Mouse (Mus musculus) heart, embryonic 12.5 days (tissue): ENCODE results near the gene Sycn. TPM values are rescaled to one million over a fixed set of nuclear protein-coding genes. Genes with fewer than 3 reads are reported as not detected.

Experiments
- ATAC-seq: fragments of 200-750 bp; cut with Nextera tagmentation; 2 replicates; pipeline ENCODE4 v1.8.0; 2017; ENCODE audit warnings: moderate TSS enrichment, moderate library complexity; ENCODE audit not compliant: insufficient number of reproducible peaks, low FRiP score
- H3K27ac ChIP-seq: fragments of 300-500 bp; sonication (generic); 2 replicates; pipeline ENCODE4 v1.5.1; 2016; ENCODE audit warnings: mild to moderate bottlenecking, moderate library complexity; ENCODE audit not compliant: poor library complexity, severe bottlenecking
- H3K27me3 ChIP-seq: fragments of 300-500 bp; sonication (generic); replicated peaks from 2 replicates; pipeline ENCODE4 v1.6.1; 2016; ENCODE audit warnings: mild to moderate bottlenecking, moderate library complexity
- H3K36me3 ChIP-seq: fragments of 300-500 bp; sonication (generic); 2 replicates; pipeline ENCODE4 v1.6.1; 2016; ENCODE audit warnings: mild to moderate bottlenecking, moderate library complexity
- H3K4me1 ChIP-seq: fragments of 300-500 bp; sonication (generic); replicated peaks from 2 replicates; pipeline ENCODE4 v1.6.1; 2016; ENCODE audit warnings: mild to moderate bottlenecking
- H3K4me2 ChIP-seq: fragments of 300-500 bp; sonication (generic); 2 replicates; pipeline ENCODE4 v1.6.1; 2016; ENCODE audit warnings: mild to moderate bottlenecking, moderate library complexity
- H3K4me3 ChIP-seq: fragments of 300-500 bp; sonication (generic); 2 replicates; pipeline ENCODE4 v1.5.1; 2016; ENCODE audit warnings: mild to moderate bottlenecking
- H3K9ac ChIP-seq: fragments of 300-500 bp; sonication (generic); 2 replicates; pipeline ENCODE4 v1.6.1; 2016; ENCODE audit warnings: mild to moderate bottlenecking, moderate library complexity
- H3K9me3 ChIP-seq: fragments of 300-500 bp; sonication (generic); replicated peaks from 2 replicates; pipeline ENCODE4 v1.6.1; 2016; ENCODE audit warnings: mild to moderate bottlenecking, moderate library complexity
- WGBS: fragments of 180-500 bp; shearing (Covaris S2); methylation state at CpG from one replicate; pipeline ENCODE4 v1.1.7; 2016; 5-methylcytosine and 5-hydroxymethylcytosine counted together
- polyA plus RNA-seq: library from polyadenylated mRNA; unstranded; fragments of >200 nt; fragmentation: Nextera tagmentation; extraction: Ambion mirVana; gene quantifications from 2 replicates; pipeline ENCODE4 v1.2.1, GENCODE M21; 2016

Sycn gene
- polyA plus RNA-seq, 1 experiment from 2014 or later = not detected

DNA sequence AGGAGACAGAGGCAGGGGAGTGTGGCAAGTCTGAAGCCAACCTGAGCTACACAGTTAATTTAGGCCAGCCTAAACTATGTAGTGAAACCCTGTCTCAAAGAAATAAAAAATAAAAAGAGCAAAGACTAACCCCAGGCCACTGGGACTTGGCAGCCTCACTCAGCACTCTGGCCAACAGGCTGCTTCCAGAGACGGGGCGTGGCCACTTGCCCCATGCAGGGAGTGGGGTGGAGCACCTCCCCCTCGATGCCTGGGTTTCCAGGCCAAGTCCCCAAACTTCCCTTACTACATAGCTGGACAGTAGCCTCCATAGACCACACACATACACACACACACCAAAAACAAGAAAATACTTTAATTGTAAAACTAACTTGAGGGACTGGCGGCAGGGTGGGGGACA lies 17.8 kb downstream of the Sycn start:
- H3K9me3 ChIP-seq = no peaks in the 10 kb centered on the region
- H3K9ac ChIP-seq = no peak overlapping the region
- no peak overlapping the region for H3K4me3 ChIP-seq
- H3K27me3 ChIP-seq = no peaks in the 10 kb centered on the region
- WGBS = 60% methylated on average over 4 of the region's 4 CpGs
- peaks cover 34% of the 10 kb centered on the region for H3K4me1 ChIP-seq
- H3K4me2 ChIP-seq = no peak overlapping the region
- ATAC-seq = no peak
- no peak overlapping the region for H3K27ac ChIP-seq
- H3K36me3 ChIP-seq = peaks cover 51% of the 10 kb centered on the region

DNA sequence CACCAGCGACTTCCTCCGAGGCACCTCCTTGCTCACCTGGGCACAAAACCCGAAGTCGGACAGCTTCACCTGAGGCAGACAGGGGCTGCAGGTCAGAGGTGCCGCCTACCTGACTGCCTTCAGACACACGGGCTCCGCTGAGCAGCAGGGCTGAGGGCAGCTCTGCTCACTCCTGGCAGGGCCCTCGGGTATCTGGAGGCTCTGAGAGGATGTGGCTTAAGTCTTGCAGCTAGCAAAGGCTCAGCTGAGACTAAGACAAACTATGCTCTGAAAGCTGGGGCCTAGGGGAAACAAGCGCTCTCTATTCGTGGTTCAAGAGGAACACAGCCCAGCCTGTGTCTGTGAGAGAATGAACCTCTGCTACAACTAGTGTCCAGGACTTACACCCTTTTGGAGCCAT lies 20.2 kb downstream of the Sycn start:
- Histone ChIP-seq H3K9me3 (no peaks in the 10 kb centered on the region), H3K4me1 (peaks cover 30% of the 10 kb centered on the region), H3K9ac (no peak overlapping the region), H3K27me3 (no peaks in the 10 kb centered on the region), H3K27ac (no peak overlapping the region), H3K36me3 (peaks cover 75% of the 10 kb centered on the region), H3K4me2 (no peak overlapping the region), H3K4me3 (no peak overlapping the region)
- no peak for ATAC-seq
- WGBS = 96% methylated on average over 10 of the region's 10 CpGs

GRCm38 (mm10) chr7:28561967-28562366 lies 21.3 kb downstream of the Sycn start:
- H3K27ac ChIP-seq = no peak overlapping the region
- peaks cover 86% of the 10 kb centered on the region for H3K36me3 ChIP-seq
- H3K4me2 ChIP-seq = no peak overlapping the region
- H3K4me3 ChIP-seq = no peak overlapping the region
- H3K4me1 ChIP-seq = peaks cover 23% of the 10 kb centered on the region
- H3K27me3 ChIP-seq = no peaks in the 10 kb centered on the region
- H3K9me3 ChIP-seq = no peaks in the 10 kb centered on the region
- no peak overlapping the region for H3K9ac ChIP-seq
- 90% methylated on average over 11 of the region's 11 CpGs for WGBS
- no peak for ATAC-seq

- no peaks in the 10 kb centered on the region for H3K9me3 ChIP-seq
- peaks cover 90% of the 10 kb centered on the region for H3K36me3 ChIP-seq
- no peak for ATAC-seq
- no peak overlapping the region for H3K27ac ChIP-seq
- no peak overlapping the region for H3K4me2 ChIP-seq
- peaks cover 19% of the 10 kb centered on the region for H3K4me1 ChIP-seq
- WGBS = 90% methylated on average over 13 of the region's 13 CpGs
- no peak overlapping the region for H3K9ac ChIP-seq
- no peak overlapping the region for H3K4me3 ChIP-seq
- H3K27me3 ChIP-seq = no peaks in the 10 kb centered on the region
Observed at GRCm38 (mm10) chr7:28562371-28562770, 21.7 kb downstream of the Sycn start.

GRCm38 (mm10) chr7:28562951-28563350 lies 22.3 kb downstream of the Sycn start:
- Histone ChIP-seq H3K9me3 (no peaks in the 10 kb centered on the region), H3K36me3 (peaks cover 92% of the 10 kb centered on the region), H3K27ac (no peak overlapping the region), H3K4me3 (no peak overlapping the region), H3K4me2 (no peak overlapping the region), H3K27me3 (no peaks in the 10 kb centered on the region), H3K4me1 (peaks cover 14% of the 10 kb centered on the region), H3K9ac (no peak overlapping the region)
- WGBS = 90% methylated on average over 13 of the region's 13 CpGs
- ATAC-seq = no peak

GRCm38 (mm10) chr7:28565407-28565806 lies 24.7 kb downstream of the Sycn start:
- no peaks in the 10 kb centered on the region for H3K27me3 ChIP-seq
- H3K4me1 ChIP-seq = peaks cover 17% of the 10 kb centered on the region
- H3K36me3 ChIP-seq = peaks cover 80% of the 10 kb centered on the region
- WGBS = 83% methylated on average over 5 of the region's 5 CpGs
- H3K4me3 ChIP-seq = no peak overlapping the region
- no peak overlapping the region for H3K27ac ChIP-seq
- no peaks in the 10 kb centered on the region for H3K9me3 ChIP-seq
- no peak for ATAC-seq
- H3K9ac ChIP-seq = 0 out of 2 replicates have a peak overlapping the region, but pooled peaks have one; percentile 22
- H3K4me2 ChIP-seq = no peak overlapping the region

- Histone ChIP-seq H3K4me2 (no peak overlapping the region), H3K27me3 (no peaks in the 10 kb centered on the region), H3K4me3 (no peak overlapping the region), H3K4me1 (peaks cover 38% of the 10 kb centered on the region), H3K27ac (no peak overlapping the region), H3K9me3 (no peaks in the 10 kb centered on the region), H3K36me3 (peaks cover 62% of the 10 kb centered on the region), H3K9ac (no peak overlapping the region)
- WGBS = 81% methylated on average over 4 of the region's 4 CpGs
- ATAC-seq = no peak
Observed at GRCm38 (mm10) chr7:28567539-28567938, 26.9 kb downstream of the Sycn start.

DNA sequence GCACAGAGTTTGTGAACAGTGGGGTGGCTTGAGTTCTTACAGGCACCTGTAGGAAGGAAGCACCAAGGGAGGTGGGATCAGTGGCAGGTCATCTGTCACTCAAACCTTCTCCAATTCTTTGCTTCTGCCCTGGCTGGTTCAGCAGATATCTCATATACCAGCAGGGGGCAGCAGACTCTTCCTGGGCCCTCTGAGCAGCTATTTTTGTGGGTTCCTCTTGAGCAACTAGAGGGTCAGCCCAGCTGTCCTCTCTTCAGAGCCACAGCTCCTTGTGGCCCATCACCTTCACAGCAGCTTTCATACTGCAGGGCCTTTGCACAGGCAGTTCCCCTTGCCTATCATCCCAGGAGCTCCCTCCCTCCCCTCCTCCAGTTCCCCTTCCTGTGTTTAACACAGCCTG lies 27.6 kb downstream of the Sycn start:
- no peak for ATAC-seq
- peaks cover 56% of the 10 kb centered on the region for H3K36me3 ChIP-seq
- peak overlapping the region; percentile 15; the same call in 1 of the 2 replicates for H3K9ac ChIP-seq
- H3K27me3 ChIP-seq = no peaks in the 10 kb centered on the region
- H3K4me1 ChIP-seq = peaks cover 45% of the 10 kb centered on the region
- no peak overlapping the region for H3K4me3 ChIP-seq
- no peak overlapping the region for H3K4me2 ChIP-seq
- no peaks in the 10 kb centered on the region for H3K9me3 ChIP-seq
- no peak overlapping the region for H3K27ac ChIP-seq

DNA sequence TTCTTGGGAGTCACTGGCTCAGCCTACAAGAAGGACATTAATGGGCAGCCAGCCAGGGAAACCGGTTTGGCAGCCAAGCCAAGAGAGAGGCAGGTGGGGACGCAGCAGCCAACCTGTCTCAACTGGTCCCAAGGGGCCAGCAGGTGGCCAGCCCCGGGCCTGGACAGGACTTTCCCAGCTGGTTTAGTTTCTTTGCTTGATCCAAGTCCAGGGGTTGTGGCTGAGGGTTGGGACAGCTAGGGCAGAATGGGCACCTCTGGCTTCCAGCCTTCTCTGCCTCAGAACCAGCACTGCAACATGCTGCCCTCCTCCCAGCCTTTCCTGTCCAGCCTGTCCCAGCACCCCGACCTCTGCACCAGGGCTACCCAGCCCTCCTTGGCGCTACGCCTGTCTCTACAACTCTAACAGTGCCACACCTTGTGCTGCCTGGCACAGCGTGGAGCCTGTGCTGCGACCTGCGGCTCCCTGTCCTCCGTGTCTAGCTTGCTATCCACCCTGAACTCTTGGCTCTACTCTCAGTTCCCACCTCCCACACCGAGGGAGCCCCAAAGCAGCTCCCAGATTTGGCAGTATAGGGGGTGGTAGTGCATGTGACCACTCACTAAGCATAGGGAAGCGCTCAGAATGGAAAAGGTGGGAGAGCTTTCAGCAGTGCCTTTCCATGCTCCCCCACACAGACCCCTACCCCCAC lies 29.8 kb downstream of the Sycn start:
- Histone ChIP-seq H3K9me3 (no peaks in the 10 kb centered on the region), H3K9ac (no peak overlapping the region), H3K4me2 (no peak overlapping the region), H3K27me3 (no peaks in the 10 kb centered on the region), H3K36me3 (peaks cover 34% of the 10 kb centered on the region), H3K4me1 (peaks cover 64% of the 10 kb centered on the region), H3K27ac (peak overlapping the region; percentile 52; the same call in 1 of the 2 replicates), H3K4me3 (no peak overlapping the region)
- WGBS = 73% methylated on average over 12 of the region's 12 CpGs
- ATAC-seq = no peak

DNA sequence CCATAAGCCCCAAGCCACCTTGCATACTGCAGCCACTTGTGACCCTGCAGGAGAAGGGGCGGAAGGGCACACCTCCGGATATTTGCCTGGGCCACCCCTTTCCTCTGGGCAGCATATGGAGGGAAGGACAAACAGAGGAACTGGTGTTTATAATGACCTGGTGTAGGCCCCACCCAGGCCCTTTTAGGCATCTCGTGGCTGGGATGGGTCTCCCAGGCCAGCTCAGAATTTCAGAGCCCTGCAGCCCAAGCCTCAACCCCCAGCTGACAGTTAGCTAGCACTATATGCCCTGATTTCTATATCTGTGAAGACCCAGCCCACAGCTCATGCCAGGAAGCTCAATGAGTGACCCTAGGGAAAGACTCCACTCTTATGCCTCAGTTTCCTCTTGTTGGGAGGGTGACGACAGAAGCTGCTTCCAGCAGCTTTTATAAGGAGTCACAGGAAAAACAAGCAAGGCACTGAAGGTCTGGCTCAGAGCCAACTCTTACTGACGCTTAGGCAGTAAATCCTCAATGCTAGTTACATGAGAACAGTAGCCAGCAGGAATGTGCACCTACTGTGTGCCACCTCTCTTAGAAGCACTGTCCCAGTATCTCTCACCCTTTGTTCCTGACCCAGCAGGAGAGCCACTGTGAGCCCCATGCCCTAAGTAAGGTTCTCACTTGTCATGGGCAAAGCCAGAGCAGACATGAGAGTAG lies 30.4 kb downstream of the Sycn start:
- no peak overlapping the region for H3K4me2 ChIP-seq

GRCm38 (mm10) chr7:28572689-28573088 lies 32.0 kb downstream of the Sycn start:
- WGBS = 83% methylated on average over 5 of the region's 5 CpGs
- no peak overlapping the region for H3K4me2 ChIP-seq
- H3K9me3 ChIP-seq = no peaks in the 10 kb centered on the region
- no peaks in the 10 kb centered on the region for H3K27me3 ChIP-seq
- peaks cover 12% of the 10 kb centered on the region for H3K36me3 ChIP-seq
- peaks cover 86% of the 10 kb centered on the region for H3K4me1 ChIP-seq
- no peak for ATAC-seq
- H3K27ac ChIP-seq = no peak overlapping the region
- H3K4me3 ChIP-seq = no peak overlapping the region
- H3K9ac ChIP-seq = no peak overlapping the region

More for the DNA sequence above, 30.4 kb downstream of the Sycn start:
- Histone ChIP-seq H3K4me3 (no peak overlapping the region), H3K9me3 (no peaks in the 10 kb centered on the region), H3K27ac (peak overlapping the region; percentile 52), H3K27me3 (no peaks in the 10 kb centered on the region), H3K36me3 (peaks cover 27% of the 10 kb centered on the region), H3K9ac (no peak overlapping the region), H3K4me1 (peaks cover 71% of the 10 kb centered on the region)
- ATAC-seq = no peak
- 36% methylated on average over 5 of the region's 5 CpGs for WGBS
